Mouse (Mus musculus) MEL (cell line): Measurements from ENCODE around the gene Mthfs.

ENCODE experiments used
- CTCF ChIP-seq, 3 experiments: IDR thresholded peaks in 2 of 3; conservative IDR thresholded peaks in 1 of 3; 2 replicates each; pipeline ENCODE4 v1.5.1; 2011 to 2012; ENCODE audit warnings: low read length in 3 of 3, low read depth in 2 of 3, mild to moderate bottlenecking in 2 of 3, improper control_type of control experiment in 1 of 3, inconsistent platforms in 1 of 3, mixed read lengths in 1 of 3, moderate library complexity in 1 of 3; ENCODE audit not compliant: control insufficient read depth in 1 of 3, insufficient read depth in 1 of 3, poor library complexity in 1 of 3, severe bottlenecking in 1 of 3
- EP300 ChIP-seq, 2 experiments: IDR thresholded peaks; 2 replicates each; pipeline ENCODE4 v1.6.1; 2011; ENCODE audit warnings: improper control_type of control experiment in 2 of 2, low read length in 2 of 2, low read depth in 1 of 2, mild to moderate bottlenecking in 1 of 2
- GABPA ChIP-seq: IDR thresholded peaks from 2 replicates; pipeline ENCODE4 v1.6.1; 2012; ENCODE audit warnings: low read depth, mild to moderate bottlenecking, inconsistent platforms, low read length, improper control_type of control experiment, moderate library complexity
- MAX ChIP-seq: IDR thresholded peaks from 2 replicates; pipeline ENCODE4 v1.6.1; 2011; ENCODE audit warnings: low read length, improper control_type of control experiment
- MYC ChIP-seq: IDR thresholded peaks from 2 replicates; pipeline ENCODE4 v1.6.1; 2011; ENCODE audit warnings: low read depth, mild to moderate bottlenecking, low read length, improper control_type of control experiment, moderate library complexity
- POLR2AphosphoS5 ChIP-seq: IDR thresholded peaks from 2 replicates; pipeline ENCODE4 v1.6.1; 2012; ENCODE audit warnings: low read depth, borderline replicate concordance, mild to moderate bottlenecking, inconsistent platforms, low read length, moderate library complexity, mixed read lengths
- ZC3H11A ChIP-seq: IDR thresholded peaks from 2 replicates; pipeline ENCODE4 v1.6.1; 2012; ENCODE audit warnings: low read depth, mild to moderate bottlenecking, inconsistent platforms, low read length, improper control_type of control experiment

DNA sequence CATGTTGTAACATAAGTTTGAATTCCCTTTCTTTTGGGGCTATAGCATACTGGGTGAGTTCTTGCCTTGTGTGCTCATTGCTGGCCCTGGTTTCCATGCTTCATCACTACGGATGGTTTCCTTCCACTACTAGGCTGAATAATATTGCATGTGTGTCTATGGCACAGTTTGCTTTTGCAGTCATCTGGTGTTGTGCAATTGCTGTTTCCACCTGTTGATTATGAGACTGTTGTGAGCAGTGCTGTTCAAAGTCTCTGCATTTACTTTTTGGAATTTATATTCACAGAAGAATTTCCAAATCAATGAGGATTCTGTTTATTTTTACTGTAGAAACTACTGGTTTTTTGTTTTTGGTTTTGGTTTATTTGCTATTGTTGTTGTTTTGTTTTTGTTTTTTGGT lies 54.1 kb downstream of the Mthfs start:
- no peak for TF ChIP-seq CTCF (IDR thresholded peaks at IDR 0.05 in 2 of 3, conservative IDR thresholded peaks at IDR 0.05 in 1 of 3; ENCODE audit: control insufficient read depth in 1 of 3, insufficient read depth in 1 of 3, low read depth in 2 of 3, low read length in 3 of 3, poor library complexity in 1 of 3, severe bottlenecking in 1 of 3)
- no peak for TF ChIP-seq POLR2AphosphoS5
- no peak for TF ChIP-seq EP300 (IDR thresholded peaks at IDR 0.05; ENCODE audit: low read depth in 1 of 2, low read length in 2 of 2)
- no peak for TF ChIP-seq MYC
- no peak for TF ChIP-seq ZC3H11A
- no peak for TF ChIP-seq MAX
- no peak for TF ChIP-seq GABPA
